Mouse (Mus musculus): ENCODE results near the gene Rarres2. TPM values are rescaled to one million over a fixed set of nuclear protein-coding genes. Genes with fewer than 3 reads are reported as not detected.

The Rarres2 gene
- total RNA-seq, 4 experiments from 2014 or later = 16.1 to 17.3 (median 16.9) TPM

GRCm38 (mm10) chr6:48581257-48581656 lies 8.7 kb upstream of the Rarres2 start:
- DNase-seq (ENCODE audit: low spot score in 2 of 2) = no peak

GRCm38 (mm10) chr6:48579215-48579648 lies 6.6 kb upstream of the Rarres2 start:
- no peak for DNase-seq (ENCODE audit: low spot score in 2 of 2)

GRCm38 (mm10) chr6:48578736-48579135 lies 6.1 kb upstream of the Rarres2 start:
- DNase-seq (ENCODE audit: low spot score in 2 of 2) = no peak

- DNase-seq (ENCODE audit: low spot score in 2 of 2) = no peak
These were observed 1.4 kb upstream of the Rarres2 start for GRCm38 (mm10) chr6:48573981-48574380.

- DNase-seq (ENCODE audit: low spot score in 2 of 2) = no peak
These were observed 691 bp upstream of the Rarres2 start for GRCm38 (mm10) chr6:48573280-48573679.

GRCm38 (mm10) chr6:48572014-48572413 lies 575 bp downstream of the Rarres2 start:
- DNase-seq (ENCODE audit: low spot score in 2 of 2) = no peak

- no peak for DNase-seq (ENCODE audit: low spot score in 2 of 2)
These were observed 3.4 kb downstream of the Rarres2 start for GRCm38 (mm10) chr6:48569065-48569807.

- no peak for DNase-seq (ENCODE audit: low spot score in 2 of 2)
These were observed 4.3 kb downstream of the Rarres2 start for GRCm38 (mm10) chr6:48568036-48568984.

- DNase-seq (ENCODE audit: low spot score in 2 of 2) = no peak
These were observed 6.3 kb downstream of the Rarres2 start for GRCm38 (mm10) chr6:48566312-48566711.

- no peak for DNase-seq (ENCODE audit: low spot score in 2 of 2)
These were observed 6.8 kb downstream of the Rarres2 start for GRCm38 (mm10) chr6:48565693-48566310.

GRCm38 (mm10) chr6:48555956-48556355 lies 16.6 kb downstream of the Rarres2 start:
- DNase-seq (ENCODE audit: low spot score in 2 of 2) = no peak

- DNase-seq (ENCODE audit: low spot score in 2 of 2) = peak; percentile 37 to 71
These were observed 17.3 kb downstream of the Rarres2 start for GRCm38 (mm10) chr6:48555104-48555890.

GRCm38 (mm10) chr6:48554280-48555103 lies 18.1 kb downstream of the Rarres2 start, which contains the start of gene Lrrc61:
TSS of gene Lrrc61 (plus strand) at chr6:48554796.
- DNase-seq (ENCODE audit: low spot score in 2 of 2) = peak; percentile 97 to 98

GRCm38 (mm10) chr6:48553819-48554218 lies 18.8 kb downstream of the Rarres2 start:
- no peak for DNase-seq (ENCODE audit: low spot score in 2 of 2)

- no peak for DNase-seq (ENCODE audit: low spot score in 2 of 2)
These were observed 19.7 kb downstream of the Rarres2 start for GRCm38 (mm10) chr6:48552918-48553317.

GRCm38 (mm10) chr6:48548314-48548713 lies 24.3 kb downstream of the Rarres2 start:
- no peak for DNase-seq (ENCODE audit: low spot score in 2 of 2)

GRCm38 (mm10) chr6:48546858-48547257 lies 25.7 kb downstream of the Rarres2 start:
- no peak for DNase-seq (ENCODE audit: low spot score in 2 of 2)

GRCm38 (mm10) chr6:48546271-48546670 lies 26.3 kb downstream of the Rarres2 start:
- no peak for DNase-seq (ENCODE audit: low spot score in 2 of 2)

- no peak for DNase-seq (ENCODE audit: low spot score in 2 of 2)
These were observed 27.3 kb downstream of the Rarres2 start for GRCm38 (mm10) chr6:48545251-48545650.

GRCm38 (mm10) chr6:48542631-48543030 lies 30.0 kb downstream of the Rarres2 start:
- no peak for DNase-seq (ENCODE audit: low spot score in 2 of 2)

Data from left cerebral cortex, adult 8-10 months (tissue).